Mouse (Mus musculus) liver, embryonic 14.5 days (tissue): ENCODE results near the gene Amt.
"Not testable (repeated sequence)": the region's sequence is repeated elsewhere in the genome, so short reads cannot be mapped to it uniquely, and the experiment has no call there.

ENCODE experiments used
- CTCF ChIP-seq: IDR thresholded peaks from 2 replicates; pipeline ENCODE4 v1.5.1; 2016; ENCODE audit warnings: antibody characterized with exemption, low read depth, control low read depth
- EP300 ChIP-seq: IDR thresholded peaks from 2 replicates; pipeline ENCODE4 v1.6.1; 2016; ENCODE audit warnings: antibody characterized with exemption, low read depth

- TF ChIP-seq CTCF, EP300: not testable (repeated sequence)
Measured at GRCm38 (mm10) chr9:108287526-108288238, 9.0 kb upstream of the Amt start.
